Mouse (Mus musculus) bone marrow, adult 2 months (tissue): ENCODE data around the gene Mrc2. TPM values are rescaled to one million over a fixed set of nuclear protein-coding genes. Genes with fewer than 3 reads are reported as not detected.

ENCODE experiments used
- H3K27ac ChIP-seq: fragments of 200-500 bp; 2 replicates; pipeline ENCODE4 v1.5.1; 2012; ENCODE audit warnings: low read depth, mild to moderate bottlenecking, control low read depth, inconsistent platforms, low read length; ENCODE audit not compliant: control insufficient read depth, poor library complexity, insufficient read depth
- H3K4me1 ChIP-seq: fragments of 200-500 bp; 2 replicates; pipeline ENCODE4 v1.6.1; 2011; ENCODE audit warnings: low read length; ENCODE audit not compliant: control insufficient read depth, insufficient read depth
- H3K4me3 ChIP-seq: fragments of 200-500 bp; replicated peaks from 2 replicates; pipeline ENCODE3; 2011; ENCODE audit warnings: mild to moderate bottlenecking, low read depth, low read length, control low read depth; ENCODE audit not compliant: control insufficient read depth
- CTCF ChIP-seq: fragments of 200-500 bp; IDR thresholded peaks from 2 replicates; pipeline ENCODE4 v1.5.1; 2011; ENCODE audit warnings: low read length, control low read depth; ENCODE audit not compliant: control insufficient read depth, insufficient read depth
- POLR2A ChIP-seq: fragments of 200-500 bp; IDR thresholded peaks from 2 replicates; pipeline ENCODE4 v1.6.1; 2011; ENCODE audit warnings: low read depth, mild to moderate bottlenecking, control low read depth, low read length, borderline replicate concordance; ENCODE audit not compliant: control insufficient read depth
- WGBS: fragments of 180-500 bp; shearing (Covaris S2); methylation state at CpG from one replicate; pipeline ENCODE4 v1.1.7; 2018; 5-methylcytosine and 5-hydroxymethylcytosine counted together
- polyA plus RNA-seq: library from polyadenylated mRNA; stranded (reverse); fragments of >200 nt; gene quantifications from 2 replicates; pipeline ENCODE4 v1.2.4, GENCODE M21; 2011; ENCODE audit warnings: low replicate concordance; ENCODE audit not compliant: missing spikeins, insufficient read depth, insufficient read length

Mrc2 gene
- polyA plus RNA-seq, 1 experiment = 3.1 TPM

DNA sequence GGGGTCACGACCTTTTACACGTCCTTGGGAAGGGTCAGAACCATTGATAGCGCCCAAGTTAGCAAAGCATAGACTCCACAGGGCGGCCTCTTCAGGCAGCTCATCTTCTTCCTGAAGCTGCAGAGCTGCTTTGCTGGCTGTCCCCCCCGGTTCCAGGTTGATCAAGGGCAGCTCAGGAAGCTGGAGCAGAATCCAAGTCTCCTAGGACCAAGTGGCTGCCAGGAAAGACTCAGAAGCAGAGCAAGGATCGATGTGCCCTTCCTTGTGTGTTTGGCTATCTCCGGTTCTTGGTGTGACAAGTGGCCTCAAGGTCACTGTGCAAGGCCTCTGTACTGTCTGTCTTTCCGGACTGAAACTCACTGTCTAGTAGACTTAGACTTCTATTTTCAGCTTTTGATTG lies 81.4 kb downstream of the Mrc2 start:
- H3K4me3 ChIP-seq = no peak overlapping the region
- 81% methylated on average over 8 of the region's 8 CpGs for WGBS
- H3K4me1 ChIP-seq = no peaks in the 10 kb centered on the region
- TF ChIP-seq CTCF (no peak), POLR2A (no peak)
- no peak overlapping the region for H3K27ac ChIP-seq

DNA sequence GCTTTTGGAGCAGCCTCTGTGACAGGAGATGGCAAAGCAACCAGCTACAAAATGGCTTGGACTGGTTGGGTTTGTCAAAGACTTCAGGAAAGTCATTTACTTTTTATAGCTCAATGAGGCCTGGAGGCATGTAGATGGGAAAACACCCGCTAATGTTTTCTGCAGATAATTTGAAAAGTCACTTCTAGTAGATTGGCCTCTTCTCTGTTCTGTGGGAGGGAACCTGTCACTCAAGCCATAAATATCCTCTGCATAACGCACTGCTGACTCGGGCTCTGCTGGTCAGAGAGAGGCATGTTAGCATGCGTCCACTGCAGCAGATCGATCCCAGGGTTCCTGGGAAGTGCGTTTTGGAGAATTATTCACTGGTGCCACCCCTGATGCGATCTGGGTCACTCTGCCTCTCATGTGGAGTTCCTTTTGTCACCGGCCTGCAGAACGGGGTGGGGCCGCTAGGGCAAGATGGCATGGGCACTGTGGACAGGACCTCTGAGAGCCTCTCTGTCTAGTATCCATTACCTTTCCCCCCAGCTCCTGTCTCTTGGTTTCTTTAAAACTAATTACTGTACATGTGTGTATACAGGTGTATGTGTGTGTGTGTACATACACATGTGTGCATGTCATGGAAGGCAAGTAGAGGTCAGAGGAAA lies 82.2 kb downstream of the Mrc2 start:
- Histone ChIP-seq H3K27ac (no peak overlapping the region), H3K4me3 (no peak overlapping the region), H3K4me1 (no peaks in the 10 kb centered on the region)
- TF ChIP-seq POLR2A = no peak
- no peak for TF ChIP-seq CTCF
- WGBS = 47% methylated on average over 10 of the region's 10 CpGs

DNA sequence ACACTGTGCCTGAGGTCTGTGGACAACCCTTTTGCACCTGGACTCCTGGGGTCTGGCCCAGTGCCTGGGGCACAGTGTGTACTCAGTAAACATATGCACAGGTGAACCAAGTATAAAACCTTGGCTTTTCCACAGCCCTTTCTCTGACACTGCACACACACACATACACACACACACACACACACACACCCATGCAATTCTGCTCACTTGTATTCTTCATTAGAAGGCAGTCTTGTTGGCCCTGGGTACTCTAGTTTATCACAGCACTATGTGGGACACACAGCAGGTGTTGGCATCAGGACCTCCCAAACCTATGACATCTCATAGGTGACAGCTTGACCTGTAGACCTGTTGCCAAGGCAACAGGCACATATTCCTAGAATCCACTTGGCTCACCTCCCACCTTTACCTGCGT lies 83.4 kb downstream of the Mrc2 start:
- no peak overlapping the region for H3K4me3 ChIP-seq
- H3K27ac ChIP-seq = no peak overlapping the region
- TF ChIP-seq POLR2A = no peak
- TF ChIP-seq CTCF = no peak
- no peaks in the 10 kb centered on the region for H3K4me1 ChIP-seq
- WGBS = 94% methylated on average over 1 of the region's 1 CpGs

DNA sequence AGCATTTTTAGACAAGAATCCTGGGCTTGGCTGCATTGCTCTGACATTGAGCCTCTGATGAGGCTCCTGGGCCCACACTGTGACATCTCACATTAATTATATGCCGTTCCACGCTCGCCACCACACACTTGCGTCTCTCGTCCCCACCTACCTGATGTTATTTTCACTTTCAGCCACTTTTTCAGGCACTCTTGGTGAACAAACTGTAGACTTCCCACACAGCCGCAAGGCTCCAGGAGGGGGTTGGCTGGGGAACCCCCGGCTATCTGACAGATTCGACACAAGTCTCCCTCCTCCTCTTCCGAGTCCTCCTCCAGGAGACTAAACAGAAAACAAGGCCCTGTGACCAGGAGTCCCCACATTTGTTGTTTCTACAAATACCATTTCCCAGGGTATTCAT lies 92.8 kb downstream of the Mrc2 start:
- WGBS = 91% methylated on average over 9 of the region's 9 CpGs
- no peak overlapping the region for H3K4me3 ChIP-seq
- no peaks in the 10 kb centered on the region for H3K4me1 ChIP-seq
- H3K27ac ChIP-seq = no peak overlapping the region
- TF ChIP-seq CTCF = no peak

DNA sequence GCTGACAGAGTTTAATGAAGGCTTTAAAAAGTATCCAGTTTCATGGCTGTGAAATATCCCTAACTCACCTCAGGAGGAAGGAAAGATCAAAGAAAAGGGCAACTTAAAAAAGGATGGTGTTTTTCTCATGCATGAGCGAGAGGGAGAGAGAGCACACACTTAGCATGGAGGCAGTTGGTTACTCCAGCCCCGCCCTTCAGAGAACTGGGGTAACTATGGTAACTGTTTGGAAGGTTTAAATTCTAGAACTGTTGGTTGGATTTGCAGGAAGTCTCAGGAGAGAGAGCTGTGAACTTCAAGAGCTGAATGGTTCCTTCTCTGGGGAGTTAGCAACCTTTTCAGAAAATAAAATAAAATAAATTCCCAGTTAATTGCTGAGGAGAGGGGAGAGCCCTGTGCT lies 96.2 kb downstream of the Mrc2 start:
- no peak for TF ChIP-seq CTCF
- no peak for TF ChIP-seq POLR2A
- WGBS = 33% methylated on average over 2 of the region's 2 CpGs
- Histone ChIP-seq H3K4me1 (no peaks in the 10 kb centered on the region), H3K27ac (no peak overlapping the region), H3K4me3 (no peak overlapping the region)

DNA sequence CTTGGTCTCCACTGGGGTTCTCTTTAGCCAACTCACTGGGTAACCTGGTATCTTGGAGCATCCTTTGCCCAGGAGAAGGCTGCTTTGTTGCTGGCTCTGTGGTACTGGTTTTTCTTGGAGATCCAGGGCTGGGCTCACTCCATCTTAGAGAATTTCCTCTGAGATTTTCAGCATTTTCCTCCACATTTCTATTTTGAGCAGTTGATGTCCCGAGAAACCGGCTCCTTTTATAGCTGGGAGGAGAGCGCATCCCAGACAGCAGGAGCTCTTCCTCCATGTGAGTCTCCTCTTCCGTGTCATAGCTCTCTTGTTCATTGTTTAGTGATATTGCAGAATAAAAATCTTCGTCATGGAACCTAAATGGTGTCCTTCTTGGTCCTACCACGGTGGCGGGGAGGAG lies 97.8 kb downstream of the Mrc2 start:
- no peak overlapping the region for H3K27ac ChIP-seq
- TF ChIP-seq CTCF (no peak), POLR2A (no peak)
- no peak overlapping the region for H3K4me3 ChIP-seq
- WGBS = 85% methylated on average over 7 of the region's 7 CpGs
- no peaks in the 10 kb centered on the region for H3K4me1 ChIP-seq

Other genes starting within 250 kb of the Mrc2 start
- not detected in 2 replicates for gene Efcab3, start 229.1 kb upstream of the Mrc2 start, polyA plus RNA-seq
- gene Mettl2, start 166.2 kb upstream of the Mrc2 start, polyA plus RNA-seq = 3.3 and 4.5 TPM in 2 replicates
- gene Gm10842, start 145.8 kb upstream of the Mrc2 start, polyA plus RNA-seq = not detected in 2 replicates
- 25.7 and 33.3 TPM in 2 replicates for gene Tlk2, start 113.8 kb upstream of the Mrc2 start, polyA plus RNA-seq
- gene March10, start 164.1 kb downstream of the Mrc2 start, polyA plus RNA-seq = not detected in 2 replicates